Mouse (Mus musculus) olfactory bulb, adult 2 months (tissue): ENCODE measurements around the gene Tmem203. TPM values are rescaled to one million over a fixed set of nuclear protein-coding genes. Genes with fewer than 3 reads are reported as not detected.

Experiments used
- H3K27ac ChIP-seq: fragments of 200-500 bp; 2 replicates; pipeline ENCODE4 v1.5.1; 2012; ENCODE audit warnings: low read depth, low read length; ENCODE audit not compliant: insufficient read depth
- H3K4me1 ChIP-seq: fragments of 200-500 bp; 2 replicates; pipeline ENCODE4 v1.6.1; 2012; ENCODE audit warnings: low read length; ENCODE audit not compliant: control insufficient read depth, insufficient read depth
- H3K4me3 ChIP-seq: fragments of 200-500 bp; 2 replicates; pipeline ENCODE4 v1.5.1; 2012; ENCODE audit warnings: mild to moderate bottlenecking, low read depth, low read length, moderate library complexity; ENCODE audit not compliant: insufficient read depth
- CTCF ChIP-seq: fragments of 200-500 bp; IDR thresholded peaks from 2 replicates; pipeline ENCODE4 v1.5.1; 2012; ENCODE audit warnings: low read depth, mild to moderate bottlenecking, low read length, moderate library complexity; ENCODE audit not compliant: insufficient read depth
- POLR2A ChIP-seq: fragments of 200-500 bp; IDR thresholded peaks from 2 replicates; pipeline ENCODE4 v1.6.1; 2012; ENCODE audit warnings: mild to moderate bottlenecking, low read depth, low read length, moderate library complexity; ENCODE audit not compliant: insufficient read depth
- WGBS: fragments of 180-500 bp; shearing (Covaris S2); methylation state at CpG from one replicate; pipeline ENCODE4 v1.1.7; 2018; 5-methylcytosine and 5-hydroxymethylcytosine counted together
- polyA plus RNA-seq: library from polyadenylated mRNA; stranded (reverse); fragments of >200 nt; gene quantifications from 2 replicates; pipeline ENCODE4 v1.2.4, GENCODE M21; 2012; ENCODE audit warnings: low replicate concordance; ENCODE audit not compliant: missing spikeins, insufficient read depth, insufficient read length

The Tmem203 gene
- polyA plus RNA-seq, 1 experiment, result not detected

DNA sequence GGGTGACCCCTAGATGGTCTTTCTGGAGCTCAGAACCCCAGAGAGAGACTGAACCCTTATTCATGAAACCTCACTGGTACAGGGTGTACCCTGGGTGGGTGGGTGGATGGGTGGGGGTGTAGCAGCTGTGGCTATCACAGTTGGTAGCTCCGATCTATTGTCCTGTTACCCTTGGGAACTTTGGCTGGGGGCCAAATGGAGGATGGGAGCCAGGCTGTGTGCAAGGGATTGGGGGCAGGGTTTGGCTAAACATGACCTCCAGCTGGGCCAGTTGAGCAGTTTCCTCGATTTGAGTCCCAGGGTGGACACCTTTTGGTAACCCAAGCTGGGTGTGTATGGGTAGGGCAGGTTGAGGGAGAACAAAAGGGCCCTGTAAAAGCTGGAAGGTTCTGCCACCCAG, 11.5 kb downstream of the Tmem203 start:
- Histone ChIP-seq H3K4me3 (no peak overlapping the region), H3K27ac (0 out of 2 replicates have a peak overlapping the region, but pooled peaks have one; percentile 20), H3K4me1 (peaks cover 43% of the 10 kb centered on the region)
- 14% methylated on average over 2 of the region's 2 CpGs for WGBS
- TF ChIP-seq POLR2A (no peak), CTCF (no peak)

DNA sequence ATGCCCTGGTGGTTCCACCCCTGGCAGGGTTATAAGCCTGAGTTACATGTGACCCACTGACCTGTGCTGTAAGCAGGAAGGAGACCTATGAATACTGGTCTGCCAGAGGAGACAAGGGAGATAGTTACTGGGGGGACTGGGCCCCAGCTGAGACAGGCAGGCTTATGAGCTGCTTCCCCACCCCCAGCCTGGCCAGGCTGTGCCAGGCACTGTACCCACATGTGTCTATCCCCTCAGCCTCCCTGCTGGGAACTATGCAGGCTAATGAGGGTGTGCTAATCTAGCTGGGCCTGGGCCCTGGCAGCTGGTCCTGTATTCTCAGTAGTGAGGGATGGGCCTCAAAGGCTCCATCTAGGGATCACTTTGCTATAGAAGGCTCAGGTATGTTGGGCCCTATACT, 12.0 kb downstream of the Tmem203 start:
- Histone ChIP-seq H3K4me3 (no peak overlapping the region), H3K4me1 (peaks cover 39% of the 10 kb centered on the region), H3K27ac (0 out of 2 replicates have a peak overlapping the region, but pooled peaks have one; percentile 20)
- TF ChIP-seq CTCF, result no peak
- TF ChIP-seq POLR2A, result no peak

DNA sequence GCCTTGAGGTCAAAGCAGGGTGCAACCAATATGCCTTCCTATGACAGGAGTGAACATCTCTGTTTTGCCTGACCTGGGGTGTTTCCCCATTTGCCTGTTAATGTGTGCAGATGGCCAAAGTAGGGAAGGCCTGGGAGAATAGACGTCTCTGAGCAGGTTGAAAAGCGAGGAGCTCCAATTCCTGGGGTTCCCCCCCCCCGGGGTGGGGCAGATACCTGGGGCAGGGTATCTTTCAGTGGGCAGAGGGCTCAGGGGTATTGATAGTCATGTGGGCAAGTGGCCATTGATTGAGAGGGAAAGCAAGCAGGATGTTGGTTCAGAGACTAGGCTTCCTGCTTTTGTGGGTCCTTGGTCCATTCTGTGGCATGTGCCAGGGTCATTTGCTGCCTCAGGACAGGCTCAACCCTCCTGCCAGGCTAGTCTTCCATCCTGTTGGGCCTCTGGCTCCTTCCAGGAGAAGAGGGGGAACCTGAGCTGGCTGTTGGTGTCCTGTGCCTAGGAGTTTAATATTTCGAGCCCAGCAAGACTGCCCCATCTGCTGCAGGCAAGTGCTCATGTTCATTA, 12.6 kb downstream of the Tmem203 start:
- H3K4me3 ChIP-seq, result no peak overlapping the region
- TF ChIP-seq POLR2A (no peak), CTCF (no peak)
- 75% methylated on average over 4 of the region's 4 CpGs for WGBS
- H3K27ac ChIP-seq, result no peak overlapping the region
- peaks cover 41% of the 10 kb centered on the region for H3K4me1 ChIP-seq

DNA sequence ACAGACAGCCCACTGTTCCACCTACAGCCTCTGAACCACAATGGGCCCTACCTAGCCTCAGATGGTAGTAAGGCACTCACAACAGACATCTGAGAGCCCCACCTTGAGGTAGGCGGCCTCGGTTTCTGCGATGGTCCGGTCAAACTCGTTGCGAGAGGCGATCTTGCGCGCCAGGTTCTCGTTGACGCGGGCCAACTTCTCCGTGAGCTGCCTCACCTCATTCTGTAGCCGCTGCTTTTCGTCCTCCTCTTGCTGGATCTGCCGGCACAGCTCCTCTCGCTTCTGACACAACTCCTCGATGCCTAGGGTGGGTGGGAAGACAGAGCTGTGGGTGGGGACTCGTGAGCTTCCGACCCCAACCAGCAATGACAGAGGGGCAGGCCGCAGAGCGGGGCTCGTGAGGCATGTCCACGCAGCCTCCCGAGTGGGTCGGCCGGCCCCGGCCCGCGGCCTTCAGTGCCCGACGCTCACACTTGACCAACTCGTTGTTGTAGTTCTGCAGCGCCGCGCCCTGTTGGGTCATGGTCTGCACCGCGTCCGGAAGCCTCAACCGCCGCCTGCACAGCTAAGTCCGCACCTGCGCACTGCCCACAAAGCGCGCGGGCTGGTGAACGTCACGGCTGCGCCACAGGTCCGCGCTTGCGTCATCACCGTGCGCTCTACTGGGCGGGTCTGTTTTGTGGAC, 16.7 kb downstream of the Tmem203 start, which contains the start of the genes Ssna1 and Anapc2:
Ssna1 (minus strand) TSS at position 612 of the 685 bp plus-strand sequence.
Anapc2 (plus strand) TSS at position 652 of the 685 bp plus-strand sequence.
- H3K4me3 ChIP-seq, result peak within 1 kb of the TSS; percentile 53
- TF ChIP-seq CTCF (no peak), POLR2A (peak; percentile 79)
- WGBS, result under 1% methylated on average over 55 of the region's 55 CpGs
- no peak within 1 kb of the TSS for H3K27ac ChIP-seq
- peaks cover 21% of the 10 kb centered on the region for H3K4me1 ChIP-seq

DNA sequence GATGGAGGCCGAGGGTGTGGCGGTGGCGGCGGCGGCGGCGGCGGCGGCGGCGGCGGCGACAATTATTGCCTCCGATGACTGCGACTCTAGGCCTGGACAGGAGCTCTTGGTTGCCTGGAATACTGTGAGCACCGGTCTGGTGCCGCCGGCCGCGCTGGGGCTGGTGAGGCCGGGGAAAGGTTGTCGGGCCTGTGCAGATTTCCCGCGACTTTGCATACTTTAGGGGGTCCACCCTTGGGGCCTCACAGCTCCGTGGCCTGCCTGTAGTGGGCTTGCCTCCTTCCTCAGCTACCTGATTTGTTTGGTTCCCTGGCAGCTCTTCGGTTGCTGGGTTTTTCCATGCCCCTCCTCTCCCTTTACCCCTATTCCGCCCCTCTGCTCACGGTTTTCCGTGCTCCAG, 17.3 kb downstream of the Tmem203 start:
- TF ChIP-seq POLR2A (no peak; the same call in 1 of the 2 replicates), CTCF (0 out of 2 replicates have a peak, but pooled peaks have one; percentile 4)
- Histone ChIP-seq H3K4me1 (peaks cover 18% of the 10 kb centered on the region), H3K4me3 (peak overlapping the region; percentile 53), H3K27ac (no peak overlapping the region)
- under 1% methylated on average over 29 of the region's 29 CpGs for WGBS

DNA sequence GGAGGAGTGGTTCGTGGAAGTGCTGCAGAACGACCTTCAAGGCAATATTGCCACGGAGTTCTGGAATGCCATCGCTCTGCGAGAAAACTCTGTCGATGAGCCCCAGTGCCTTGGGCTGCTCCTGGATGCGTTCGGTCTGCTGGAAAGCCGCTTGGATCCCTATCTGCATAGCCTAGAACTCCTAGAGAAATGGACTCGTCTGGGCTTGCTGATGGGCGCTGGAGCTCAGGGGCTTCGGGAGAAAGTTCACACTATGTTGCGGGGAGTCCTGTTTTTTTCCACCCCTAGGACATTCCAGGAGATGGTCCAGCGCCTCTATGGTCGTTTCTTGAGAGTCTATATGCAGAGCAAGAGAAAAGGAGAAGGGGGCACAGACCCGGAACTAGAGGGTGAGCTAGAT, 17.8 kb downstream of the Tmem203 start:
- 34% methylated on average over 16 of the region's 16 CpGs for WGBS
- Histone ChIP-seq H3K4me1 (peaks cover 18% of the 10 kb centered on the region), H3K27ac (no peak overlapping the region), H3K4me3 (peak overlapping the region; percentile 53)
- no peak for TF ChIP-seq POLR2A
- TF ChIP-seq CTCF, result no peak

DNA sequence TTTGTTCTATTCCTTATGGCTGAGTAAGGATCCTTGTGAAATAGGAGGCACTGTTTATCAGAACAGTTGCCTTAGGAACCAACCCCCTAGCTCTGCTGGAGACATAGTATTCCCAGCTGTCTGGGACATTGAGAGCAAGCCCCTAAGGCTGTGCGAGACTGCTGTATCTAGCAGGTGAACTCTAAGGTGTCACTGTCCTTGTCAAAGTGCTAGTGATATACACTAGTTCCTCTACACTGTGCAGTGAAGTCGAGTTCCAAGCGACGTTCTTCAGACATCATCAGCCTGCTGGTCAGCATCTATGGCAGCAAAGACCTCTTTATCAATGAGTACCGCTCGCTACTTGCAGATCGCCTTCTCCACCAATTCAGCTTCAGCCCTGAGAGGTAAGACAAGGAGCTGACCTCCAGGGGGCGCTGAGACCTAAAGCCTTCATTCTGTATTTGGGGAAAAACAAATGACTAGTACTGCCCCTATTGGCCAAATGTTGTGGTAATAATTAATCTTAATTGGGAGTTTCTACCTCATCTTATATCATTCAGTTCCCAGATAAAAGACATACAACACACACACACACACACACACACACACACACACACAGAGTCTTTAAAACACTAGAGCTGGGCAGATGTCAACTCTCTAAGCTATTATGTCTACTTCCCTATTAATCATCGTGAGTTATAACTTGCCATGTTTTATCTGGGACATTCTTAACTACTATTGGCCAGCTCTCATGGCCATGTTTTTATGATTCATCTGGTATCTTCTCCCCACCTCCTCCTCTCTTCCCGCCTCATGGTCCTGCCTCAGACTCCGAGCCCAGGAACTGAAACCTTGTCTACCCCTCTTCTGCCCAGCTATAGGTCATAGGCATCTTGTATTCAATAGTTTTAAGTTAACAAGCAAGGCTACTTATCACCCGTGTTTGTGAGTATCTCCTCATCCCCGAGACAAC, 24.0 kb downstream of the Tmem203 start:
- 55% methylated on average over 13 of the region's 13 CpGs for WGBS
- no peak overlapping the region for H3K4me3 ChIP-seq
- TF ChIP-seq POLR2A, result no peak
- 0 out of 2 replicates have a peak, but pooled peaks have one; percentile 20 for TF ChIP-seq CTCF
- H3K4me1 ChIP-seq, result no peaks in the 10 kb centered on the region
- no peak overlapping the region for H3K27ac ChIP-seq

DNA sequence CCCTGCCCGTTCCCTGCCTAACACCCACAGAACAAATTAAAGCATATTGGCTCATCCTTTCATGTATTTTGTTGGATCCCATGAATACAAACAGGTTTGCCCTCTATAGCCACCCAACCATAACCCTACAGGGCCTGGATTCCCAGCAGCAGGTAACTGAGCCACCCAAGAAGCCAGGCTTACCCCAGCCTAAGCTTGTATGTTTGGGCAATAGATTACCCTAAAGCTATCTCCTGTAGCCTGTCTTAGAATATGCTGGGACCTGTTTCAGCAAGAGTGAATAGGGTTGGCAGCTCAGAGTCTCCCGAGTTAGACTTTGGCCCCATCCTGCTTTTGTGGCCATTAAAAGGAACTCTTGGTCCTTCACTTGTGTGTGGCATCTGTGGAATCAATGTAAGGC, 30.3 kb downstream of the Tmem203 start:
- no peak overlapping the region for H3K27ac ChIP-seq
- 76% methylated on average over 2 of the region's 2 CpGs for WGBS
- TF ChIP-seq CTCF, result no peak
- TF ChIP-seq POLR2A, result no peak

DNA sequence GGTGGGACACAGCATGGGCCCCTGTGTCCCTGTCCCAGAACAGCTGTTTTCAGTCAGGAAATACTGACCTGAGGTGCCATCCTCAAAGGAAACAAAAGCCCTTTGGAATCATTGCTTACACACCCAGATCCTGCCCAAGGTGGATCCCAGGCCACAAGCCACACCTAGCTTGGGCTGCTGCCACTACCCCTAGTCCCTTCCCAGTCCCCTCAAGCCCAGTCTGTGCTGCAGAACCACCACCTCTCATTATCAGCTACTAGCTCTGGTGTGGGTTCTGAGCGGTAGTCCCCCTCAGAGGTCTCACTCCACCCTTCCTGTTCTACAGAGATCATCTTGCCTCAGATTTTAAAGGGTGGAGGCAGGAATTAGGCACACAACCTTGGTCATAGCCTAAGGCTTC, 31.1 kb downstream of the Tmem203 start:
- no peak for TF ChIP-seq POLR2A
- no peak for TF ChIP-seq CTCF
- Histone ChIP-seq H3K27ac (no peak overlapping the region), H3K4me3 (no peak overlapping the region), H3K4me1 (peaks cover 40% of the 10 kb centered on the region)
- WGBS, result 76% methylated on average over 1 of the region's 1 CpGs

More for the DNA sequence above, 30.3 kb downstream of the Tmem203 start:
- H3K4me3 ChIP-seq, result no peak overlapping the region
- H3K4me1 ChIP-seq, result peaks cover 32% of the 10 kb centered on the region
